Mouse (Mus musculus) megakaryocyte, embryonic 14.5 days (primary cell): ENCODE measurements around the gene A030003K21Rik.

ENCODE experiments used
- FLI1 ChIP-seq: IDR thresholded peaks from 2 replicates; pipeline ENCODE4 v1.6.1; 2012; ENCODE audit warnings: low read length, inconsistent platforms, mixed read lengths
- GATA1 ChIP-seq: IDR thresholded peaks from 3 replicates; pipeline ENCODE4 v1.6.1; 2012; ENCODE audit warnings: mixed read lengths, low read length, inconsistent platforms, borderline replicate concordance

DNA sequence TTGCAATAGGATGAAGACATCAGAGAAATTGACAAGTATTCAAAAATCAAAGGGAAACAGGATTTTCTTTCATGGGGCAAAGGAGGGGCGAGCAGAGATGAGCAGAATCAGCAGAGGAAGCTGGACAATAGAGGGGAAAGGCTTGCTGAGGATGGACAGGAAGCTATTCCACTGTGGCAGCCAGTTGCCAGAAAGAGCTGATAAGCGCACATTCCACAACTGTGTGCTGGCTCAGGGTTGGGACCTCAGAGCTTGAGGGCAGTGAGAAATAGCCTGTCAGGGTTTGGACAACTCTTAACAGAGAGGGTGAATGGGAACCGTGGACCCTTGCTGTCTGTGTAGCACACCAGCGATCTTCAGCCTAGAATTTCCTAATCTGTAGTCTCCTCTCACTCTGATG lies 28.9 kb upstream of the A030003K21Rik start:
- TF ChIP-seq FLI1, result no peak
- TF ChIP-seq GATA1, result no peak
